Mouse (Mus musculus) kidney, postnatal 4 days (tissue): ENCODE results near the gene Pdcd1lg2.

ENCODE experiments used
- DNase-seq, 2 experiments: peaks; one replicate each; pipeline ENCODE4 v3.0.0; 2021; ENCODE audit warnings: mixed read lengths in 2 of 2

The Pdcd1lg2 gene

GRCm38 (mm10) chr19:29419946-29420345, 9.2 kb downstream of the Pdcd1lg2 start:
- no peak for DNase-seq

DNA sequence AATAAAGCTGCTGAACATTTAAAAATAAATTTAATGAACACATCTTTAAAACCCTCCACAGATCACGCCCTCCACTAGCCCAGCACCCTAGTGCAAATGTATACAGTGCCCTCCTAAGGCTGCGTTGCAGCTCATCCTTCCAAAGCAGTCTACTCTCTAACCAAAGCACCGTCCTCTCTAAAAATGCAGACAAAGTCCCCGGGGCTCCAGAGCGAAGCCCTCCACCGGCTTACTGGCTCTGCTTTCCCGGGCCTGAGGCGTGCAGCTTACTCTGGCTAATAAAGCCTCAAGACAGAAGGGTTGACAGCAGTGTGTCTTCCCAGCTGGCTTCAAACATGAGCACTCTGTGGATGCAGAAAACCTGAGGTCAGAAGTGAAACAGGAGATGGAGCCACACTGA, 9.7 kb downstream of the Pdcd1lg2 start:
- no peak for DNase-seq

DNA sequence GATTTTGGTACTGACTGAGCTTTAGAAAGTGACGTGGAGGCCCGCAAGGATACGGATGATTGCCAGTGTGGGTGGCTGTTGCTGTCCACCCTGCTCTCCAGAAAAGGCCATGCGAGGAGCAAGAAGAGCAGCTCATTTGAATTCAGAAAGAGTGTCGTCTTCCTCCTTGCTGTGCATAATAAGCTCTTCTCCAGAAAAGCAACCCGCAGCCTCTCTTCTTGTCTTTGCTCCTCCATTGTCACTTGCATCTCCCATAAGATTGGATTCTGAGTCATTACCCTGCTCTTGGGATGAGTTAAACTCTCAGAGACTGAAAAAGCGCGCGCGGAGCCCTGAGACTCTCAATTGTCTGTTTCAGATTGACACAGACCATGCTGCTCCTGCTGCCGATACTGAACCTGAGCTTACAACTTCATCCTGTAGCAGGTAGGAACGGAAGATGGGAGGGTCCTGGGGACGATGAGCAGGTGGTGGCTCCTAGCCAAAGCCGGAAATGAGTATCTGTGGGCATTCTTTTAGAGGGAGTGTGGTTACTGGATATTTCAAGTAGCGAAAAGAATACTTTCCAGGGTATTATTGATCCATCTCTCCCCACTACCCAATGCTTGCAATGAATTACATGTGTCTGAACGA, 11.4 kb downstream of the Pdcd1lg2 start:
- no peak for DNase-seq

GRCm38 (mm10) chr19:29422796-29423195, 12.1 kb downstream of the Pdcd1lg2 start:
- no peak for DNase-seq

GRCm38 (mm10) chr19:29430516-29430915, 19.8 kb downstream of the Pdcd1lg2 start:
- no peak for DNase-seq

GRCm38 (mm10) chr19:29430953-29431352, 20.2 kb downstream of the Pdcd1lg2 start:
- DNase-seq = no peak

DNA sequence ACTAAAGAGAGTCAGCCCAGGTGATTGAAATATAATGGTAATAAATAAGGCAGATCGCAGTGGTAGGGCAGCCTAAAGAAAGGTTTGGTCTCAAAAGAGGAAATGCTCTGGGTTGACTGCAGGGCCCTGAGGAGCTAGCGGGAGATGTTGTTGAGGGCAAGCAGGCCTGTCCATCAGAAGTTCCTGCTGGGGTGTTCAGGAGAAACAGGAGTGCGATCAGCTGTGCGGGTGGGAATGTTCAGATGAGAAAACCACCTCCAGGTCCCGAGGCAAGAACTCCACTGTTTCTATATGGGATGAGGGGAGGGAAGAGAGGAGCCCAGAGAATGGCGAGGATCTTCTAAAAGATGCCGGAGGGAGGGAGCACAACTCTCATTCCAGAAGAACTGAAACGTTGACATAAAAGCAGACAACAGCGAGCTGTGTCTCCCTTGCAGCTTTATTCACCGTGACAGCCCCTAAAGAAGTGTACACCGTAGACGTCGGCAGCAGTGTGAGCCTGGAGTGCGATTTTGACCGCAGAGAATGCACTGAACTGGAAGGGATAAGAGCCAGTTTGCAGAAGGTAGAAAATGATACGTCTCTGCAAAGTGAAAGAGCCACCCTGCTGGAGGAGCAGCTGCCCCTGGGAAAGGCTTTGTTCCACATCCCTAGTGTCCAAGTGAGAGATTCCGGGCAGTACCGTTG, 26.2 kb downstream of the Pdcd1lg2 start:
- DNase-seq = no peak

DNA sequence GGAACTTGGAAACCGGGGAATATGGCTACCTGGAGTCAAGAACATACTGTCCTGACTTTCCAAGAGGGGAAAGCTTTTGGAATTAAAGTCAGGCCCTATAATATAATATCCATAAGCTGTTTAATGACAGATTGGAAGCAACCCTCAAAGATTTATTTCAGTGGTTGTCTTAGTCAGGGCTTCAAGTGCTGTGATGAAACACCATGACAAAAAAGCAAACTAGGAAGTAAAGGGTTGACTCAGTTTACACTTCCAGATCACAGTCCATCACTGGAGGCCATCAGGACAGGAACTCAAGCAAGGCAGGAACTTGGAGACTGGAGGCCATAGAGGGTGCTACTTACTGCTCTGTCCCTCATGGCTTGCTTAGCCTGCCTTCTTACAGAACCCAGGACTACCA, 27.1 kb downstream of the Pdcd1lg2 start:
- DNase-seq = no peak

DNA sequence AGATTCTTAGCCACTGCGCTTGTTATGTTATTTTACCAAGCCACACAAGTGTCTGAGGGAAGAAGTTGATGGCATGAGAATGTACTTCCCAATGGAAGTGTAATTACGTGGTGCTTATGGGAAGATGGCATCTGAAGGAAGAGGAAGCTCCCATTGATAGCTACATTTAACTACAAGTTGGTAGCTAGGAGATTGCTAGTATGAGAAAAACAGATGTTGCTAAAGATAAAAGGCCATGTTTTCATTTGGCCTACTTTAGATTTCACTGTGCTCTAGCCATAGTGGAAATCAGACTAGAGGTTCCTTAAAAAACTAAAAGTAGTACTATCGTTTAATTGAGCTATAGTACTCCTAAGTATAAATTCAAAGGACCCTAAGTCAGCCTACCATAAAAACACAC, 28.5 kb downstream of the Pdcd1lg2 start:
- DNase-seq = no peak

DNA sequence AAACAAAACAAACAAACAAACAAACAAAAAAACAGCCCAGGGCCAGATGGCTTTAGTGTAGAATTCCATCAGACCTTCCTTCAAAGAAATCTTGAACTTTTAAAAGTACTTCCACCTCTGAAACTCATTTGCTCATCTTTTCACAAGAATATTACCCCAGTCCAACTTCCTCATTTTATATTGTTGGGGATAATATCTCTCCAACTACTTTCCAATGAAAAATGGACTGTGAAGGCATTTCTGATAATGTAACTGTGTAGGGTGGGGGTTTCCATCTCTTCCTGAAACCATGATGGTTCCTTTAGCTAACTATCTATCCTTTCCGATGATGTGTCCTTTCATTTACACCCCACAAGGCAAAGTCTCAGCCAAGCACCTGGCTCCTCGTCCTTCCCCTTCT, 31.8 kb downstream of the Pdcd1lg2 start:
- DNase-seq = no peak

- no peak for DNase-seq
Measured at GRCm38 (mm10) chr19:29444364-29444763, 33.6 kb downstream of the Pdcd1lg2 start.

- DNase-seq = no peak
Measured at GRCm38 (mm10) chr19:29448373-29448772, 37.7 kb downstream of the Pdcd1lg2 start.

GRCm38 (mm10) chr19:29450376-29450775, 39.7 kb downstream of the Pdcd1lg2 start:
- no peak for DNase-seq

DNA sequence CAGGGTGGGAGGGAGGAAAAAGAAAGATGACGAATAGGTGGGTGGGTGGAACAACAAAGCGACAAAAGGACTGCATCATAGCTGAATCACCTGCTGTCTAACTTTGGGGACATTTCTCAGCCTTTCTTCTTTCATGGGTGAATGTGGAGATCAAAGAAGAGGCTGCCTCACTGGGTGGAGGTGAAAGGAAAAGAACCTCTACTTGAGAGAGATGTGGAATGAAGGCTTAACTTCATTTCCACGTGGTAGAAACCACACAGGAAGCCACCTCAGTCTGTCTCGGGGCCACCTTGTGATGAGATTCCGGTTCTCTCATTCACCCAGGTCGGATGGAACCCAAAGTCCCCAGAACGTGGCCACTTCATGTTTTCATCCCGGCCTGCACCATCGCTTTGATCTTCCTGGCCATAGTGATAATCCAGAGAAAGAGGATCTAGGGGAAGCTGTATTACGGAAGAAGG, 43.5 kb downstream of the Pdcd1lg2 start:
- no peak for DNase-seq

- DNase-seq = no peak
Measured at GRCm38 (mm10) chr19:29455156-29455555, 44.4 kb downstream of the Pdcd1lg2 start.

- no peak for DNase-seq
Measured at GRCm38 (mm10) chr19:29457982-29458381, 47.3 kb downstream of the Pdcd1lg2 start.

DNA sequence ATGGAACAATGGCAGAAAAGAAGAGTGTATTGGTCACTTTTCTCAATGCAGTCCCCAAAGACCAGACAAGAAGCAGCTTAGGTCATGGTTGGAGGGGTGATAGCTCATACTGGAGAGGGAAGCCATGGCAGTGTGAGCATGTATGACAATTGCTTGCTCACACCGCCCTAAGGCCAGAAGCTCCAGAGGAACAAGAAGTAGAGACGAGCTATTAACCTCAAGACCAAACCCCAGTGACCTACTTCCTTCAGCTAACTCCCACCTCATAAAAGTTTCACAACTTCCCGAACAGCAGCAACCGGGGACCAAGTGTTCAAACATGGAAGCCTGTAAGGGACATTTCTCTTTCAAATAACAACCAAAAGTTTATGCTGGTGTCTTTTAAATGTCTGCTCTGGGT, 51.7 kb downstream of the Pdcd1lg2 start:
- DNase-seq = no peak

GRCm38 (mm10) chr19:29463645-29464395, 53.1 kb downstream of the Pdcd1lg2 start:
- DNase-seq = no peak

DNA sequence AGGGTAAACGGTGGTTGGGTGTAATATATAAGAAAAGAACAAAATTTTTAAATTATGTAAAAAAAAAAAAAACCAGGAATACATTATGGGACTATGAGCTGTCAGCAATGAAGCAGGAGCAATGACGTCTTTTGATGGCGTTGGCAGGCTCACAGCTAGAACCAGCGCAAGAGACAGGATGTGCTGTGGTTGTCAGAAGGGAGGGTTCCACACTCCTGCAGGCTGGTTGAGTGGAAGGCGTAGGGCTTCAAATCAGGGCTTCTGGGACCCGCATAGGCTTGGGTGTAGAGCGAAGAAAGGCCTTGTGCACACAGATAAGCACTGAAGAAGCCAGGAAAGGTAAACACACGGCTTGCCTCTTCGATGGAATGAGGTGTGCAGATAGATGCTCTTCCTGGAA, 56.1 kb downstream of the Pdcd1lg2 start:
- DNase-seq = no peak

DNA sequence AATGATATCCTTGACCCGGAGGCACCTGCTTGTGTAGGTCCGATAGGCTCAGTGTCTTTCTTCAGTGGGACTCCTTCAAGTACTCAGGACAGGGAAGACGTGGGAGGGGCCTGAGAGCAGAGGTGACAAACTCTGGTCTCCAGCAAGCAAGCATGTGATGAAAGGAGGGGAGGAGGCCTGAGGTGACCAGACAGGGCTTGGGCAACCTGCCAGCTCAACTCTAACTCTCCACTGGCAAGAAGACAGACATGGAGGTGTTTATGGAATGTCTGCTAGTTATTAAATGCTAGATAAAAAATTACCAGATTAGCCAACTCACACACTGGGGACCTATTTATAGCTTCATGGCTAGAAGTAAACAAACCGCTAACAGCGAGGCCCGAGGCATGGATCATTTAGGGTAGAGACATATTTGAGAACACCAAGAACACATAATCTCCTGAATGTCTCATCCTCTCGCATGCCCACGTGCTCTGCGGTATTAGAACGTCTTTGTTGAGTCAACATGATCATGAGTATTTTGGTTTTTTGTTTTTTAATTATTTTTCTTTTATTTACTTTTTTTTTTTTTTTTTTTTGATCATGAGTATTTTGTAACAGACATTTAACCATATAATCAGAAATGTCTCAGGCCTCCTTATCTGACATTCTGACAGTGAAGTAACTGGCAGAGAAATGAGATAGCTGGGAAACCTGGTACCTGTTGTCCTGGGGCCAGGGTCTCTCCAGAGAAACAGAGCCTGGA, 58.4 kb downstream of the Pdcd1lg2 start:
- DNase-seq = peak; percentile 72 to 81

DNA sequence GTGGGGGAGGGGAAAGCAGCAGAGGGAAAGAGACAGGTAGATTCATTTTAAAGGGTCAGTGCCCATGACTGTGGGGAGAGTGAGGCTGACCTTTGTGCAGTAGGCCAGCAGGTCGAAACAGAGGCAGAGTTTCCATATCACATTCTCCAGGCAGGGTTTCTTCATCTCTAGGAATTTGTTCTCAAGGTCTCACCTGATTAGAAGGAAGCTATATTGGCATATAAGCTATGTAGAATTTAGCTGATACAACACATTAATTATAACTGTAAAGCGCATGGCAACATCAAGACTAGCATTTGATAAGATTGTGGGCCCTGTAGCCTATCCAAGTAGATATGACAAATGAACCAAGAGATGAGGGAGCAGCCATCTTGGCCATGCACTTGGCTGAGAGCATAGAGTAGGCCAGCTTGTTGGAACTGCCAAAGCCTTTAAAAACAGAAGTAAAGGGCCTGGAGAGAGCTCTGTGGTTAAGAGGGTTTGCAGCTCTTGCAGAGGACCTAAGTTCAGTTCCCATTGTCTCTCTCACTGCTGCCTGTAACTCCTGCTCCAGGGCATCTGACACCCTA, 59.1 kb downstream of the Pdcd1lg2 start:
- DNase-seq = no peak

GRCm38 (mm10) chr19:29470652-29471051, 59.9 kb downstream of the Pdcd1lg2 start:
- peak; percentile 64 to 76 for DNase-seq

GRCm38 (mm10) chr19:29472424-29472823, 61.7 kb downstream of the Pdcd1lg2 start:
- no peak for DNase-seq
